Mouse (Mus musculus) adrenal gland, postnatal 14 days (tissue): ENCODE measurements around the gene 2610044O15Rik8. TPM values are rescaled to one million over a fixed set of nuclear protein-coding genes. Genes with fewer than 3 reads are reported as not detected.

Source experiments
- DNase-seq: peaks from one replicate; pipeline ENCODE4 v3.0.0; 2021; ENCODE audit warnings: mixed read lengths
- long read RNA-seq, 2 experiments: library from polyadenylated mRNA; stranded (forward); transcript quantifications; one replicate each; pipeline ENCODE4 v2.0.0; 2021
- total RNA-seq: library from RNA; stranded (reverse); gene quantifications from 2 replicates; pipeline ENCODE4 v1.2.3, GENCODE M21; 2021

2610044O15Rik8 gene
- total RNA-seq: 14.5 and 15.0 TPM in 2 replicates
- long read RNA-seq, experiment 1, transcript 2610044O15Rik8-202 (4 exons, 2,337 nt): major isoform, 5 of 18 reads
- long read RNA-seq, experiment 1, partial matches to known transcripts: 1 of 18 reads
- long read RNA-seq, experiment 1, other reads (novel, unspliced or antisense): 7 of 18 reads
- long read RNA-seq, experiment 2, partial matches to known transcripts: 0 of 3 reads
- long read RNA-seq, experiment 2, other reads (novel, unspliced or antisense): 0 of 3 reads

DNA sequence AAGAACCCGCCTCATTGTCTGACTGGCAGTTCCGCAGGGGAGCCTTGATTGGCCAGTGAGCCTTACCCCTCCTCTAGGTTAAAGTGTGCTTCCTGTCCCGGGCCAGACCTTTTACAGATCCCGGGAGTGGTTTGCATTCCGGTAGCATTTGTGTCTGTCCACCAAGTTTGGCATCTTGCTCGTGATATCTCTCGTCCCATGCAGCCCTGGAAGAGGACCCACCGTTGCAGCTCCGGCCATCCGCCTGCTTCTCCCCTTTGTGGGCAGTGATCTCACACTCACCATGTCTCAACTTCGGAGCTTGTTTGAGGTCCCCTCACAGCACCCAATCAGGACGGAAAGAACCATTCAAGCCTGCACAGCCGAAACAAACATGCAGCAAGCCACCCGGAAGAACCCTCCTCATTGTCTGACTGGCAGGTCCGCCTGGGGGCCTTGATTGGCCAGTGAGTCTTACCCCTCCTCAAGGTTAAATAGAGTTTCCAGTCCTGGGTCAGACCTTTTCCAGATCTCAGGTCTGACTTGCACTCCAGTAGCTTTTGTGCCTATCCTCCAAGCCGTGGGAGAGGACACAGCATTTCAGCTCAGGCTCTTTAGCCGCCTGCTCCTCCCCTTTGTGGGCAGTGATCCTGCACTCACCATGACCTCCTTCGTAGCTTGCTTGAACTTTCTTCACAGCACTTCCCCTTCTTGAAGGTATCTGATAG lies at the start of gene 2610044O15Rik8:
TSS of gene 2610044O15Rik8 (minus strand) at position 380 of the 707 bp plus-strand sequence.
- peak; percentile 93 for DNase-seq

DNA sequence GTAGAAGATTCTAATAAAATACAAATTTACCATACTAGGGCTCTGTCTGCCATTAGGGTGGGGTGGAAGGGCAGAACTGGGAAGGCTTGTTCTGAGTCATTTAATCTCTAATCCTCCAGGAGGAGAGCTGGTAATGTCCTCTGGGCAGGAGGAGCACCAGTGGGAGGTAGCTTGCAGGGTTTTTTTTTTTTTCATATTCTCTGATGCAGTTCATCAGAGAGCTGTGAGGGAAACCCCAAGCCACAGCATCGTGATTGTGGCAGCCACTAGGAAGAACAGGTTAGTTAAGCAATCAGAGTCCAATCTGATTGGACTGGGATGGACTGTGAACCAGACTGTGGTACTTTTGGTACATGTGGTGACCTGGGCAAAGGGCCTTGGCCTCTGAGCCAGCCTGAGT lies 31.7 kb upstream of the 2610044O15Rik8 start:
- DNase-seq: no peak

DNA sequence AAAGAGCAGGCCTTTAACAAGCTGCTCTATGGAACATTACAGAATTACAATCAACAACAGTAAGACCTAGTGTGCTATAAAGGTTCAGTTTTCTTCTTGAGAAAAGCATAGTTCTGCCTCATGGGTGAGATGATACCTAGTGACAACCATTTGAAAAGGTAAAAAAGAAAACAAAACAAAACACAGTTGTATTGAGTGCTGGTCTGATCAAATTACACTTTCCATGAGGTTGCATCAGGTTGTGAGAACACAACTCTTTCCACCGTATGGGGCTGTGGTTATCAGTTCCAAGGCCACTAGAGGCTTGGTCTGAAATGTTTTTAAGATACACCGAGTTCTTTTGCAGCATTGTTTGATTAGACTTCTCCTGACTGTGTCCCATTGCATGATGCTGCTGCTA lies 30.1 kb upstream of the 2610044O15Rik8 start:
- DNase-seq: no peak

DNA sequence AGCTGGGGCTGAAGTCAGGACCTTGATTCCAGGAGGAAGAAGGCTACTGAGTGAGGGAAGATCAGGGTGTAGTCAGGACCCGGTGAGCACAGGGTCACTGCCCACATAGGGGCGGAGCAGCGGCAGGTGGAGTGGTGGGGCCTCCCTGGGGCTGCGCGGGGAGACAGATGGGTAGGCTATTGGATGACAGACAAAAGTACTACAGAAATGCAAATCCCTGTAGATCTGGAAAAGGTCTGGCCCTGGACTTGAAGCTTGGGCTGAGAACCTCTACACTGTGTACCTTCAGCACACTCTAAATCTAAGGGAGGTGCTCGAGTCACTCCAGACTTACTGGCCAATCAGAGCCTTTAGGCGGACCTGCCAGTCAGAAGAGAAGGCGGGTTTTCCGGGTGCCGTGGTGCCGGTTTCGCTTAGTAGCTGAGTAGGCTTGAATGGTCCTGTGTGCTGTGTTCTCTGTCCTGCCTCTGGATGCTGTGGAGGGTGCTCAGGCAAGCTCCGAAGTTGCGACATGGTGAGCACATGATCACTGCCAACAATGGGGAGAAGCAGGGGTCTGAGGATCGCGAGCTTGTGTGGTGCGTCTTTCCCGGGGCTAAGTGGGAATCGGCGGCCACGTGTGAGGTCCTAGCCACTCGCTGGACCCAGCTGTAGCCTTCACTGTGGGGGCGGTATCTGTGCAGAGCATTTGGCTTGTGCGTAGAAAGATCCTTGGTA lies 29.2 kb upstream of the 2610044O15Rik8 start:
- DNase-seq: peak; percentile 85

DNA sequence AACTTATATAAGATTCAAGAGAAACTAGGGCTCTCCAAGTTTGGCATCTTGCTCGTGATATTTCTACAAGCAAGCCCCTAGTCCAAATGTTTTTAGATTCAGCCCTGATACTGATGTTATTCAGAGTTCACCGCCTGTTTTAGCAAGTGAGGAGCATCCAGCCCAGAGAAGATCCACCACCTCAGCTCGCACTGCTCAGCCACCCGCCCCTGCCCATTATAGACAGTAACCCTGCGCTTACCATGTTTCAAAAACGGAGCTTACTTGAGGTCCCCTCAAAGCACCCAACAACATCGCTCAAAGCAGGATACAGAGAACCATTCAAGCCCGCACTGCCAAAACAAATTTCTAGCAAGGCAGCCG lies 561 bp downstream of the 2610044O15Rik8 start:
- no peak for DNase-seq

Other genes with a start within 250 kb of the 2610044O15Rik8 start
- not detected in 2 replicates for gene Ccdc7a, start 168.9 kb downstream of the 2610044O15Rik8 start, total RNA-seq
- not detected in 2 replicates for gene Ccdc7b, start 167.3 kb downstream of the 2610044O15Rik8 start, total RNA-seq
- not detected in 2 replicates for gene Gm10999, start 102.7 kb downstream of the 2610044O15Rik8 start, total RNA-seq